Mouse (Mus musculus): Measurements from ENCODE around the gene Gm20388.

Gm20388 gene

GRCm38 (mm10) chr8:123854252-123854651 is 3943.6 kb downstream of the Gm20388 start:
- in situ Hi-C loops (cut with MboI, MseI), result no loop called here

GRCm38 (mm10) chr8:123854733-123855475 is 3944.3 kb downstream of the Gm20388 start:
- in situ Hi-C loops (cut with MboI, MseI), result no loop called here

- in situ Hi-C loops (cut with MboI, MseI), result no loop called here
Measured at GRCm38 (mm10) chr8:123857361-123857760, 3946.7 kb downstream of the Gm20388 start.

- in situ Hi-C loops (cut with MboI, MseI), result no loop called here
Measured at GRCm38 (mm10) chr8:123858574-123858940, 3947.9 kb downstream of the Gm20388 start.

- in situ Hi-C loops (cut with MboI, MseI), result no loop called here
Measured at GRCm38 (mm10) chr8:123858941-123859647, 3948.5 kb downstream of the Gm20388 start.

- in situ Hi-C loops (cut with MboI, MseI), result no loop called here
Measured at GRCm38 (mm10) chr8:123859648-123860259, 3949.1 kb downstream of the Gm20388 start, which contains the start of gene Ccsap. Ccsap (minus strand) TSS chr8:123860209.

GRCm38 (mm10) chr8:123860386-123860785 is 3949.7 kb downstream of the Gm20388 start:
- in situ Hi-C loops (cut with MboI, MseI), result no loop called here

GRCm38 (mm10) chr8:123865786-123866185 is 3955.1 kb downstream of the Gm20388 start:
- in situ Hi-C loops (cut with MboI, MseI), result no loop called here

- in situ Hi-C loops (cut with MboI, MseI), result no loop called here
Measured at GRCm38 (mm10) chr8:123866971-123867370, 3956.3 kb downstream of the Gm20388 start.

- in situ Hi-C loops (cut with MboI, MseI), result loop anchor here (5.0 kb wide), 1 partner anchor 100 kb away; no protein-coding TSS in a partner anchor
Measured at GRCm38 (mm10) chr8:123872048-123872447, 3961.4 kb downstream of the Gm20388 start.

GRCm38 (mm10) chr8:123873364-123873763 is 3962.7 kb downstream of the Gm20388 start:
- in situ Hi-C loops (cut with MboI, MseI), result loop anchor here (5.0 kb wide), 1 partner anchor 101 kb away; no protein-coding TSS in a partner anchor

GRCm38 (mm10) chr8:123874324-123874723 is 3963.7 kb downstream of the Gm20388 start:
- in situ Hi-C loops (cut with MboI, MseI), result loop anchor here (5.0 kb wide), 1 partner anchor 102 kb away; no protein-coding TSS in a partner anchor

- in situ Hi-C loops (cut with MboI, MseI), result loop anchor here (25.0 kb wide), 1 partner anchor 2009 kb away; the partner anchor contains the start of gene Pcnx2
Measured at GRCm38 (mm10) chr8:123877865-123878264, 3967.2 kb downstream of the Gm20388 start.

- in situ Hi-C loops (cut with MboI, MseI), result loop anchor here (25.0 kb wide), 1 partner anchor 2007 kb away; the partner anchor contains the start of gene Pcnx2
Measured at GRCm38 (mm10) chr8:123880271-123880670, 3969.6 kb downstream of the Gm20388 start.

GRCm38 (mm10) chr8:123880821-123881350 is 3970.2 kb downstream of the Gm20388 start:
- in situ Hi-C loops (cut with MboI, MseI), result loop anchor here (25.0 kb wide), 1 partner anchor 2006 kb away; the partner anchor contains the start of gene Pcnx2

GRCm38 (mm10) chr8:123882412-123882811 is 3971.8 kb downstream of the Gm20388 start:
- in situ Hi-C loops (cut with MboI, MseI), result loop anchor here (25.0 kb wide), 1 partner anchor 2005 kb away; the partner anchor contains the start of gene Pcnx2

GRCm38 (mm10) chr8:123883094-123883493 is 3972.5 kb downstream of the Gm20388 start:
- in situ Hi-C loops (cut with MboI, MseI), result loop anchor here (25.0 kb wide), 1 partner anchor 2004 kb away; the partner anchor contains the start of gene Pcnx2

- in situ Hi-C loops (cut with MboI, MseI), result loop anchor here (25.0 kb wide), 1 partner anchor 2002 kb away; the partner anchor contains the start of gene Pcnx2
Measured at GRCm38 (mm10) chr8:123884721-123885565, 3974.3 kb downstream of the Gm20388 start.

- in situ Hi-C loops (cut with MboI, MseI), result loop anchor here (25.0 kb wide), 1 partner anchor 2000 kb away; the partner anchor contains the start of gene Pcnx2
Measured at GRCm38 (mm10) chr8:123887163-123887562, 3976.5 kb downstream of the Gm20388 start.

- in situ Hi-C loops (cut with MboI, MseI), result loop anchor here (25.0 kb wide), 1 partner anchor 1999 kb away; the partner anchor contains the start of gene Pcnx2
Measured at GRCm38 (mm10) chr8:123887956-123888355, 3977.3 kb downstream of the Gm20388 start.

Data from T-helper 1 cell (primary cell).